Comparison of ENCODE assay signal across 8 mouse cellular contexts in the genomic region with DNA sequence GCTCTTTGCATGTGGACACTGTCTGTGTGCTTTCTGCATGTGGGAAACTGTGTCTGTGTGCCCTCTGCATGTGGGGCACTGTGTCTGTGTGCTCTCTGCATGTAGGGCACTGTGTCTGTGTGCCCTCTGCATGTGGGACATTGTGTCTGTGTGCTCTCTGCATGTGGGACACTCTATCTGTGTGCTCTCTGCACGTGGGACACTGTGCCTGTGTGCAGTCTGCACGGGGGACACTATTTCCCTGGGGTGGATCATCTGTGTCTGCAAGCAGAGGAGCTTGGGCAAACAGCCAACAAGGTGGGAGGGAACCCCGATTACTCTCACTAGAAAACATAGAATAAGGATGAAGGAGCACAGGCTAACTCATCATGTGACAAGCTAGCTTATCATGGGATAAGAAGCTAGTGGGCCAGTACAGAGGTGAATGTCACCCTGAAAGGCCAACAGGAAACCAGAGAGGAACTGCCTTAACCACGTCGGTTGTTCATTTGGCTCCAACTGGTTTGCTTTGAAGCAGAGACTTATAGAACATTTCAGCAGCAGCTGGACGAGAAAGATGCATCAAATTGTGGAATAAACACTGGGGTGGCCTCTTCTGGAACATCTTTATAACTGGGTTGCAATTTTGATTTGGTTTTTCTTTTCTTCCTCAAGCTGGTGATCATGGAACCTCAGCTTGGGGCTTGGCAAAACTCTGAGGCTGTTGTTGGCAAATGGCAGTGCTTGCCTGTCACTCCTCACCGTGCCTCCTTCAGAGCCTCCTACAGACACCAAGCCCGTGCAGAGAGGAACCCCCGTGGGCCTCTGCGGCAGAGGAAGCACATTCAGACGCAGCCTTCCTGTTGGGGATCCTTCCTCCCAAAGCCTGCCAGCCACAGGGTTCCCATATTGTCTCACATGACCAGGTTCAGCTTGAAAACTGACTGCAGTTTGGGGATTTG. TPM values are rescaled to one million over a fixed set of nuclear protein-coding genes. Genes with fewer than 3 reads are reported as not detected.
DNase-seq lines count a peak whose midpoint lies in the region; ATAC-seq and TF ChIP-seq lines count a peak whose summit lies in the region.

No protein-coding gene starts in this region.

- DNase-seq in hindbrain, embryonic 10.5 days (ENCODE audit: low spot score) = no peak
- DNase-seq in MEL (ENCODE audit: low read depth, low spot score) = peak; percentile 53
- no peak for DNase-seq in limb, embryonic 10.5 days (ENCODE audit: low spot score)
- peak; percentile 30 to 33 for DNase-seq in natural killer cell, adult 2 months (ENCODE audit: low spot score in 2 of 2)
- no peak for DNase-seq in embryo, embryonic 11 days
- no peak for DNase-seq in cerebellum, postnatal 4 days (ENCODE audit: low spot score in 2 of 2)

- no peaks in the 10 kb centered on the region for H3K36me3 ChIP-seq in hindbrain, embryonic 10.5 days
- no peaks in the 10 kb centered on the region for H3K36me3 ChIP-seq in hindbrain, embryonic 12.5 days
- peaks cover 0 to 4% of the 10 kb centered on the region in 2 experiments; a peak in 2 of 4 replicates for H3K36me3 ChIP-seq in MEL (ENCODE audit: control insufficient read depth in 1 of 2, insufficient read depth in 2 of 2, low read length in 2 of 2)
- no peaks in the 10 kb centered on the region for H3K36me3 ChIP-seq in limb, embryonic 10.5 days

- 53% methylated on average over 11 of the region's 11 CpGs for WGBS in hindbrain, embryonic 10.5 days
- 42% methylated on average over 11 of the region's 11 CpGs for WGBS in hindbrain, embryonic 12.5 days
- WGBS in limb, embryonic 10.5 days = 59% methylated on average over 11 of the region's 11 CpGs

- no peak for ATAC-seq in hindbrain, embryonic 12.5 days (ENCODE audit: low FRiP score)
- peak; percentile 89 for ATAC-seq in frontal cortex, adult (ENCODE audit: low TSS enrichment)

- TF ChIP-seq POLR2A in MEL (IDR thresholded peaks at IDR 0.05; ENCODE audit: control insufficient read depth in 1 of 2, insufficient read depth in 1 of 2, low read depth in 1 of 2, low read length in 2 of 2, poor library complexity in 1 of 2) = no peak

- TF ChIP-seq CTCF in MEL (IDR thresholded peaks at IDR 0.05 in 2 of 3, conservative IDR thresholded peaks at IDR 0.05 in 1 of 3; ENCODE audit: control insufficient read depth in 1 of 3, insufficient read depth in 1 of 3, low read depth in 2 of 3, low read length in 3 of 3, poor library complexity in 1 of 3, severe bottlenecking in 1 of 3) = no peak

- H3K9ac ChIP-seq in hindbrain, embryonic 12.5 days = no peak overlapping the region
- peak overlapping the region; percentile 2 for H3K9ac ChIP-seq in MEL (ENCODE audit: control insufficient read depth, low read depth, low read length, poor library complexity, severe bottlenecking)

- H3K27me3 ChIP-seq in hindbrain, embryonic 10.5 days (ENCODE audit: insufficient read depth, poor library complexity, severe bottlenecking) = no peaks in the 10 kb centered on the region
- no peaks in the 10 kb centered on the region for H3K27me3 ChIP-seq in hindbrain, embryonic 12.5 days
- no peaks in the 10 kb centered on the region; a peak in 1 of 4 replicates for H3K27me3 ChIP-seq in MEL (ENCODE audit: control insufficient read depth in 1 of 2, insufficient read depth in 2 of 2, low read length in 2 of 2)
- no peaks in the 10 kb centered on the region for H3K27me3 ChIP-seq in limb, embryonic 10.5 days (ENCODE audit: low read depth, poor library complexity, severe bottlenecking)

- no peak for TF ChIP-seq RAD21 in MEL (IDR thresholded peaks at IDR 0.05; ENCODE audit: low read depth, low read length)

- H3K9me3 ChIP-seq in hindbrain, embryonic 10.5 days = no peaks in the 10 kb centered on the region
- H3K9me3 ChIP-seq in hindbrain, embryonic 12.5 days (replicated peaks) = no peaks in the 10 kb centered on the region
- no peaks in the 10 kb centered on the region for H3K9me3 ChIP-seq in MEL (replicated peaks; ENCODE audit: insufficient read depth, low read length)
- H3K9me3 ChIP-seq in limb, embryonic 10.5 days (replicated peaks) = no peaks in the 10 kb centered on the region

- TF ChIP-seq EP300 in MEL (IDR thresholded peaks at IDR 0.05; ENCODE audit: low read depth in 1 of 2, low read length in 2 of 2) = peak; percentile 20 to 30; a peak in 2 of 4 replicates

- H3K4me2 ChIP-seq in hindbrain, embryonic 12.5 days (replicated peaks) = no peak overlapping the region

- no peaks in the 10 kb centered on the region for H3K79me2 ChIP-seq in MEL (ENCODE audit: control insufficient read depth, insufficient read depth, low read length, poor library complexity)

- no peak overlapping the region for H3K4me3 ChIP-seq in hindbrain, embryonic 10.5 days
- H3K4me3 ChIP-seq in hindbrain, embryonic 12.5 days = no peak overlapping the region
- H3K4me3 ChIP-seq in MEL (ENCODE audit: control insufficient read depth in 1 of 2, insufficient read depth in 1 of 2, low read depth in 2 of 2, low read length in 2 of 2) = peak overlapping the region in 1 of 2 experiments; percentile 22; a peak in 3 of 4 replicates
- H3K4me3 ChIP-seq in limb, embryonic 10.5 days = no peak overlapping the region

- H3K27ac ChIP-seq in hindbrain, embryonic 10.5 days = peak overlapping the region; percentile 8; the same call in 1 of the 2 replicates
- no peak overlapping the region for H3K27ac ChIP-seq in hindbrain, embryonic 12.5 days
- H3K27ac ChIP-seq in MEL (ENCODE audit: control insufficient read depth, low read depth, low read length) = peak overlapping the region; percentile 38
- H3K27ac ChIP-seq in limb, embryonic 10.5 days = peak overlapping the region; percentile 46; the same call in 1 of the 2 replicates

- H3K4me1 ChIP-seq in hindbrain, embryonic 10.5 days (replicated peaks) = peaks cover 11% of the 10 kb centered on the region
- peaks cover 14% of the 10 kb centered on the region for H3K4me1 ChIP-seq in hindbrain, embryonic 12.5 days
- H3K4me1 ChIP-seq in MEL (ENCODE audit: control insufficient read depth in 1 of 2, insufficient read depth in 2 of 2, low read length in 2 of 2) = peaks cover 2 to 20% of the 10 kb centered on the region in 2 experiments; a peak in 3 of 4 replicates
- peaks cover 12% of the 10 kb centered on the region for H3K4me1 ChIP-seq in limb, embryonic 10.5 days

TF ChIP-seq in MEL, 35 proteins besides CTCF, POLR2A, EP300 and RAD21 (continues in another document):
- TF ChIP-seq ZNF384 (IDR thresholded peaks at IDR 0.05; ENCODE audit: low read depth, low read length) (no peak), BHLHE40 (IDR thresholded peaks at IDR 0.05; ENCODE audit: borderline replicate concordance, low read depth, low read length) (peak; percentile 49; the same call in 1 of the 2 replicates), MEF2A (IDR thresholded peaks at IDR 0.05; ENCODE audit: extremely low read depth, insufficient replicate concordance, low read depth, low read length, poor library complexity, severe bottlenecking) (no peak), SMC3 (IDR thresholded peaks at IDR 0.05; ENCODE audit: low read depth, low read length) (no peak), ZC3H11A (IDR thresholded peaks at IDR 0.05; ENCODE audit: low read depth, low read length) (no peak), MAFK (IDR thresholded peaks at IDR 0.05; ENCODE audit: borderline replicate concordance, low read depth, low read length) (no peak), RCOR1 (IDR thresholded peaks at IDR 0.05; ENCODE audit: low read depth, low read length) (no peak), MAZ (IDR thresholded peaks at IDR 0.05; ENCODE audit: low read depth, low read length) (no peak), ETS1 (IDR thresholded peaks at IDR 0.05; ENCODE audit: low read depth, low read length) (0 out of 2 replicates have a peak, but pooled peaks have one; percentile 19), GABPA (IDR thresholded peaks at IDR 0.05; ENCODE audit: low read depth, low read length) (no peak), USF1 (IDR thresholded peaks at IDR 0.05; ENCODE audit: low read depth, low read length) (peak; percentile 81), POLR2AphosphoS2 (IDR thresholded peaks at IDR 0.05; ENCODE audit: low read length) (no peak), KAT2A (conservative IDR thresholded peaks at IDR 0.05; ENCODE audit: low read depth, low read length) (no peak), ELF1 (IDR thresholded peaks at IDR 0.05; ENCODE audit: low read depth, low read length) (no peak), E2F4 (IDR thresholded peaks at IDR 0.05; ENCODE audit: borderline replicate concordance, low read depth, low read length) (no peak), MYC (IDR thresholded peaks at IDR 0.05; ENCODE audit: low read depth, low read length) (no peak), TBP (IDR thresholded peaks at IDR 0.05; ENCODE audit: low read depth, low read length) (no peak), NRF1 (IDR thresholded peaks at IDR 0.05; ENCODE audit: insufficient read depth, low read depth, low read length, poor library complexity, severe bottlenecking) (no peak), MAX (IDR thresholded peaks at IDR 0.05; ENCODE audit: low read length) (peak; percentile 58; the same call in 1 of the 2 replicates), SIN3A (IDR thresholded peaks at IDR 0.05; ENCODE audit: low read length) (peak; percentile 22; the same call in 1 of the 2 replicates), MXI1 (IDR thresholded peaks at IDR 0.05; ENCODE audit: low read depth, low read length) (peak; percentile 40; the same call in 1 of the 2 replicates), MYB (IDR thresholded peaks at IDR 0.05; ENCODE audit: low read depth, low read length) (no peak), CHD1 (IDR thresholded peaks at IDR 0.05; ENCODE audit: low read depth, low read length) (no peak), POLR2AphosphoS5 (IDR thresholded peaks at IDR 0.05; ENCODE audit: borderline replicate concordance, low read depth, low read length) (no peak), UBTF (IDR thresholded peaks at IDR 0.05; ENCODE audit: borderline replicate concordance, insufficient read depth, low read depth, low read length) (no peak), ZKSCAN1 (IDR thresholded peaks at IDR 0.05; ENCODE audit: low read depth, low read length) (no peak), GATA1 (IDR thresholded peaks at IDR 0.05; ENCODE audit: low read depth, low read length) (no peak), HCFC1 (IDR thresholded peaks at IDR 0.05; ENCODE audit: low read depth, low read length) (no peak), ZMIZ1 (IDR thresholded peaks at IDR 0.05; ENCODE audit: low read depth, low read length) (no peak), CHD2 (IDR thresholded peaks at IDR 0.05; ENCODE audit: low read length) (no peak)

RNA-seq across cellular contexts. Expression of gene Otulinl, which starts 20.9 kb away (rescaled TPM):
- 6.4 and 8.2 TPM in 2 replicates for polyA plus RNA-seq in hindbrain, embryonic 10.5 days (2016; fragmentation: Nextera tagmentation; extraction: Ambion mirVana)
- 10.0 and 13.7 TPM in 2 replicates for polyA plus RNA-seq in hindbrain, embryonic 12.5 days (2016; fragmentation: Nextera tagmentation; extraction: Ambion mirVana)
- 0.42 and 0.50 TPM in 2 replicates for total RNA-seq in MEL (2012; rRNA removed)
- under 1 TPM in 1 of 2 experiments, not detected in 1; 0.14 TPM for polyA plus RNA-seq in MEL (2012; ENCODE audit: insufficient read depth in 1 of 2, insufficient read length in 2 of 2, low read depth in 1 of 2, low replicate concordance in 2 of 2, missing spikeins in 1 of 2)
- 2.9 and 6.2 TPM in 2 replicates for polyA plus RNA-seq in limb, embryonic 10.5 days (2016; fragmentation: Nextera tagmentation; extraction: Ambion mirVana)

Comparison
In these comparisons a context has a peak if more than half of its experiments do, and no peak if none do; other contexts are left out.
1. DNase-seq: peak in MEL (single experiment) and natural killer cell, adult 2 months (2 of 2); none in hindbrain, embryonic 10.5 days (single experiment), limb, embryonic 10.5 days (single experiment), embryo, embryonic 11 days (single experiment) and cerebellum, postnatal 4 days (0 of 2).